Mouse (Mus musculus) liver, adult 2 months (tissue): ENCODE measurements around the gene Cdt1. TPM values are rescaled to one million over a fixed set of nuclear protein-coding genes. Genes with fewer than 3 reads are reported as not detected.

Experiments
- DNase-seq: peaks from one replicate; pipeline ENCODE4 v3.0.0-alpha.2; 2011; ENCODE audit warnings: low read depth, low spot score; ENCODE audit errors: extremely low read depth
- H3K27ac ChIP-seq: fragments of 200-500 bp; replicated peaks from 2 replicates; pipeline ENCODE4 v1.5.1; 2012; ENCODE audit warnings: low read depth, mild to moderate bottlenecking, control low read depth, inconsistent platforms, low read length; ENCODE audit not compliant: insufficient read depth
- H3K27me3 ChIP-seq: fragments of 200-500 bp; 2 replicates; pipeline ENCODE4 v1.6.1; 2012; ENCODE audit warnings: mild to moderate bottlenecking, moderate library complexity, low read length, inconsistent platforms; ENCODE audit not compliant: control insufficient read depth, insufficient read depth
- H3K36me3 ChIP-seq: fragments of 200-500 bp; 2 replicates; pipeline ENCODE4 v1.6.1; 2012; ENCODE audit warnings: low read length, inconsistent platforms; ENCODE audit not compliant: control insufficient read depth, insufficient read depth
- H3K4me1 ChIP-seq: fragments of 200-500 bp; 2 replicates; pipeline ENCODE4 v1.6.1; 2011; ENCODE audit warnings: low read length; ENCODE audit not compliant: control insufficient read depth, insufficient read depth
- H3K4me3 ChIP-seq: fragments of 200-500 bp; 2 replicates; pipeline ENCODE4 v1.5.1; 2011; ENCODE audit warnings: low read depth, mild to moderate bottlenecking, control low read depth, low read length, moderate library complexity; ENCODE audit not compliant: insufficient read depth
- H3K79me2 ChIP-seq: fragments of 200-500 bp; 2 replicates; pipeline ENCODE4 v1.6.1; 2012; ENCODE audit warnings: inconsistent platforms, mild to moderate bottlenecking, low read length, moderate library complexity; ENCODE audit not compliant: control insufficient read depth, insufficient read depth
- H3K9ac ChIP-seq: fragments of 200-500 bp; 2 replicates; pipeline ENCODE4 v1.6.1; 2012; ENCODE audit warnings: low read depth, mild to moderate bottlenecking, control low read depth, inconsistent platforms, low read length
- CTCF ChIP-seq: fragments of 200-500 bp; IDR thresholded peaks from 2 replicates; pipeline ENCODE4 v1.5.1; 2011; ENCODE audit warnings: low read depth, low read length, control low read depth
- POLR2A ChIP-seq: fragments of 200-500 bp; IDR thresholded peaks from 2 replicates; pipeline ENCODE4 v1.6.1; 2011; ENCODE audit warnings: low read length, control low read depth; ENCODE audit not compliant: insufficient read depth; ENCODE audit errors: extremely low read depth
- WGBS: fragments of 180-500 bp; shearing (Covaris S2); methylation state at CpG from one replicate; pipeline ENCODE4 v1.1.7; 2018; 5-methylcytosine and 5-hydroxymethylcytosine counted together
- polyA plus RNA-seq: library from polyadenylated mRNA; depleted of rRNA; stranded (reverse); fragments of >200 nt; gene quantifications from 2 replicates; pipeline ENCODE4 v1.2.3, GENCODE M21; 2012
- total RNA-seq: library from RNA; depleted of rRNA; stranded (reverse); fragments of >200 nt; gene quantifications from 2 replicates; pipeline ENCODE4 v1.2.3, GENCODE M21; 2014

Gene Cdt1
- total and polyA plus RNA-seq, 2 experiments, result 1.0 to 2.9 TPM

DNA sequence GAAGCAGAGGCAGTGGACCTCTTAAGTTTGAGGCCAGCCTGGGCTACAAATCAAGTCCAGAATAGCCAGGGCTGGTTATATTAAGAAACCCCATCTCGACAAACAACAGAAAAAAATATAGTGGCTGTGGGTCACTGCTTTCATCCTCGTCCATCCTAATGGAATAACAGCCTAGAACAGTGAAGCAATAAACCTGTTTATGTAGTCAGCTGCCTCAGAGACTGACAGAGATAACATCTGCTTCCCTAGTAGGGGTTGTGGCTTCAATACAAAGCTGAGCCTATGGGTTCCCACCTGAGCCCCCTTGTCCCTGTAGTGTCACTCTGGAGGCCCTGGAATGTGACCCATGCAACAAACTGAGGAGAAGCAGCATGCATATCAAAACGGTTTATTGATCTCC, 6.4 kb downstream of the Cdt1 start:
- H3K27me3 ChIP-seq, result no peaks in the 10 kb centered on the region
- no peak for TF ChIP-seq POLR2A
- TF ChIP-seq CTCF, result no peak
- H3K4me3 ChIP-seq, result no peak overlapping the region
- DNase-seq, result no peak
- peak overlapping the region; percentile 76 for H3K27ac ChIP-seq
- no peaks in the 10 kb centered on the region for H3K36me3 ChIP-seq
- peaks cover 20% of the 10 kb centered on the region for H3K4me1 ChIP-seq
- no peaks in the 10 kb centered on the region for H3K79me2 ChIP-seq
- WGBS, result 26% methylated on average over 3 of the region's 3 CpGs
- H3K9ac ChIP-seq, result no peak overlapping the region

DNA sequence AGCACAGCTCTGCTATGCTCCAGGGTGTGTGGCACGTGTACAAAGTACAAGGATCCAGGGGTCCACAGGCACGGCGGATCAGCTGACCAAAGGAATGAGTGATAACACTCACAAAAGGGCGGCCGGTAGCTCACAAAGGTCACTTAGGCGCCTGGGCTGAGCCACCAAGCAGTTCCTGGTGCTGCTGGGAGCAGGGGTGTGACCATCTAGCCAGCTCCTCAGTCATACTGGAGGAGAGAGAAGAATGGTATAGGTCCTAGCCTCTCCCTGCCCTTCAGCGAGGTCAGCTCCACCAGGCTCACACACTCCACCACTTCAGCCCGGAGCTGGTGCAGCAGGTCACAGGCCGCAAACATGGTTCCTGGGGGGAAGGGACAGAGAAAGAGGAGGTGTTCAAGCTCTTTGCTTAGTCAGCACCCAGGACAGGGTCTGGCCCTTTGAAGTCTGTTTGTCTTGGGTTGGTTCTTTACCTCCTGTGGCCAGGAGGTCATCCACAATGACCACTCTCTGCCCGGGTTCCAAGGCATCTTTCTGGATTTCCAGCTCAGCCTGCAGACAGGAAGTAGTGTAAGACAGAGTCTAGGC, 6.9 kb downstream of the Cdt1 start:
- DNase-seq, result peak; percentile 83
- Histone ChIP-seq H3K36me3 (no peaks in the 10 kb centered on the region), H3K4me1 (peaks cover 20% of the 10 kb centered on the region), H3K27me3 (no peaks in the 10 kb centered on the region), H3K4me3 (no peak overlapping the region), H3K27ac (peak overlapping the region; percentile 76), H3K79me2 (no peaks in the 10 kb centered on the region), H3K9ac (no peak overlapping the region)
- TF ChIP-seq POLR2A (no peak), CTCF (no peak)
- 12% methylated on average over 10 of the region's 10 CpGs for WGBS

GRCm38 (mm10) chr8:122575286-122575685, 7.5 kb downstream of the Cdt1 start:
- TF ChIP-seq CTCF (no peak), POLR2A (no peak)
- Histone ChIP-seq H3K27ac (peak overlapping the region; percentile 76), H3K79me2 (no peaks in the 10 kb centered on the region), H3K4me3 (no peak overlapping the region), H3K4me1 (peaks cover 20% of the 10 kb centered on the region), H3K36me3 (no peaks in the 10 kb centered on the region), H3K27me3 (no peaks in the 10 kb centered on the region), H3K9ac (no peak overlapping the region)
- no peak for DNase-seq
- WGBS, result 56% methylated on average over 8 of the region's 8 CpGs

- TF ChIP-seq POLR2A (no peak), CTCF (no peak)
- peak; percentile 20 for DNase-seq
Observed at GRCm38 (mm10) chr8:122575735-122576647, 8.2 kb downstream of the Cdt1 start.

DNA sequence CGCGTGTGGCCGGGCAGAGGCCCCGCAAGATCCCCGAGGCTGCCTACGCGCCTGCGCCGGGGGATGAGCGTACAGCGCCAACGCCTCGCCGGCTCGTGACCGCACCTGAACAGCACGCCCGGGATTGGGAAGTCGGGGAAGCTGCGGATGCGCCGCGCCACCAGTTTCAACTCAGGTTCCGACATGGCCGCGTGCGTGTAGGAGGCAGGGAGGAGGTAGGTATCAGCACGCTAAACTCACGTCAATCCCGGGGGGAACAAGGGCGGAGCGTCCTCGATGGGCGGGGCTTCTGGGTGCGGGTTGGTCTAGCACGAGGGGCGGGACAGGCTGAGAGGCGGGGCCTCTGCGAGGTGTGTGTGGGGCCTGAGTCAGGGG, 8.8 kb downstream of the Cdt1 start, which contains the start of gene Aprt:
Gene Aprt, minus strand, starts transcription at position 262 of the 375 bp plus-strand sequence.
- no peaks in the 10 kb centered on the region for H3K79me2 ChIP-seq
- TF ChIP-seq CTCF (no peak), POLR2A (peak; percentile 72; the same call in 1 of the 2 replicates)
- H3K9ac ChIP-seq, result peak within 1 kb of the TSS; percentile 81
- H3K36me3 ChIP-seq, result no peaks in the 10 kb centered on the region
- peak within 1 kb of the TSS; percentile 57 for H3K27ac ChIP-seq
- H3K27me3 ChIP-seq, result no peaks in the 10 kb centered on the region
- H3K4me3 ChIP-seq, result peak within 1 kb of the TSS; percentile 79
- H3K4me1 ChIP-seq, result peaks cover 20% of the 10 kb centered on the region
- DNase-seq, result peak; percentile 76
- under 1% methylated on average over 39 of the region's 39 CpGs for WGBS

More at GRCm38 (mm10) chr8:122575735-122576647, 8.2 kb downstream of the Cdt1 start:
- no peaks in the 10 kb centered on the region for H3K79me2 ChIP-seq
- H3K9ac ChIP-seq, result peak overlapping the region; percentile 81
- peak overlapping the region; percentile 79 for H3K4me3 ChIP-seq
- WGBS, result 11% methylated on average over 21 of the region's 21 CpGs
- H3K27me3 ChIP-seq, result no peaks in the 10 kb centered on the region
- peak overlapping the region; percentile 57 for H3K27ac ChIP-seq
- H3K4me1 ChIP-seq, result peaks cover 20% of the 10 kb centered on the region
- H3K36me3 ChIP-seq, result no peaks in the 10 kb centered on the region

DNA sequence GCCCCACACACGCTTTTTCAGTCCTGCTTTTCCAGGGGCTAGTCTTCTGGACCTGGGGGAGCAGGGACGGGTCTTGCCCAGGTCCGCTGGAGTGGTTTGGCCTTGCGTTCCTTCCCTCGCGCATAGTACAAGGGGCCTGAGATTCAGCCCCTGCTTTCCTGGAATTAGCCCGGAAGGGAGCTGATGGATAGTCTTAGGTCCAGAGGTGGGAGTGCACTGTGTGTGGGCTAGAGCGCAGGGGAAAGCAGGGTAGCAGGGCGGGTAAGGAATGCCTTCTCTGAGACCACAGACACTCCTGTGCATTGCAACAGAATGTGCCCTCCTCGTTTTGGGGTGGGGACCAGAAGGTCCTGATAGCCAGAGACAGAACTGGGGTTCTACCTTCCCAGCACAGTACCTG, 9.3 kb downstream of the Cdt1 start:
- 66% methylated on average over 10 of the region's 10 CpGs for WGBS
- peaks cover 20% of the 10 kb centered on the region for H3K4me1 ChIP-seq
- no peaks in the 10 kb centered on the region for H3K27me3 ChIP-seq
- no peak overlapping the region for H3K4me3 ChIP-seq
- H3K79me2 ChIP-seq, result no peaks in the 10 kb centered on the region
- TF ChIP-seq CTCF, result no peak
- H3K27ac ChIP-seq, result no peak overlapping the region
- no peak for DNase-seq
- no peaks in the 10 kb centered on the region for H3K36me3 ChIP-seq
- no peak overlapping the region for H3K9ac ChIP-seq
